Mouse (Mus musculus): ENCODE measurements around the gene 1700122O11Rik.

DNA sequence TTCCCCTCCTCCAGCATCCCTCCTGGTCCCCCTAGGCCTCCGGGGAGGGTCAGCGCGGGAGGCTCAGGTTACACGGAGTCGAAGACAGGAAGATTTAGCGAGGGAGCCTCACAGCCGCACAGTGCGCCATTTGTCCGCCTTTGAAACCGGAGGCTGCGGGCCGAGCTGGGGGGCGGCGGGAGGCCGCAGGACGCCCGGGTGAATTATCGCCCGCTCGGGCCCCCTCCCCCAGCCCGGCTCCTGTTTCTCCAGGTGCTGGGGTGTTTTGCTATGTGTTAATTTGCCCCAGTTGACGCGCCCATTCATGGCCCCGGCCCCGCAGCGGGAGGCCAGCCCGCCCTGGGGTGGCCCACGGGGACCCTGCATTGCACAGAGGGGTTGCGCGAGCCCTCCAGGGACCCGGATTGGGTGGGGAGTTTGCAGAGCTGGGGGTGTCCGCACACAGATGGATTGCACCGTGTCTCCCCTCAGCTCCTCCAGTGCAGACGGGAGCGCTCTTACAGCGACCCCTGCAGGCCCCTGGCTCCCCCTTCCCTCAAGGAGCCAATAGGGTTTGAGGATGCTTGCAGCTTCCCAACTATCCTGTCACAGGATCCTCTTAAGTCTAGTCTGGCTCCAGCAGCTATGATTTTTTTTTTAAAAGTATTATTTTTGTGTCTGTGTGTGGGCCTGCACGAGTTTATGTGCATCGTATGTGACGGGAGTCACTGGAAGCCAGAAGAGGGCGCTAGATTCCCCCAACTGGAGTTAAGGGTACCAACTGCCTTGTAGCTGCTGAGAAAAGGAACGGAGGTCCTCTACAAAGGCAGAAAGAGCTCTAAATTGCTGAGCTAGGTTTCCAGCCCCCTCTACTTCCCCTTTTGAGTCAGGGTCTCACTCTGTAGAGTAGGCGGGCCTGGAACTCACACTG, 6.3 kb downstream of the 1700122O11Rik start:
- TF ChIP-seq POLR2A (IDR thresholded peaks at IDR 0.05; ENCODE audit: low read depth, low read length) (no peak), CTCF (IDR thresholded peaks at IDR 0.05; ENCODE audit: borderline replicate concordance, insufficient read depth, low read length) (0 out of 2 replicates have a peak, but pooled peaks have one; percentile 16)

Data from embryonic fibroblast, embryonic 13.5 days (primary cell).